Mouse (Mus musculus): ENCODE results near the gene Ncam1. TPM values are rescaled to one million over a fixed set of nuclear protein-coding genes. Genes with fewer than 3 reads are reported as not detected.

The Ncam1 gene
- total and polyA plus RNA-seq, 3 experiments: 4.1 to 5.4 (median 4.7) TPM

DNA sequence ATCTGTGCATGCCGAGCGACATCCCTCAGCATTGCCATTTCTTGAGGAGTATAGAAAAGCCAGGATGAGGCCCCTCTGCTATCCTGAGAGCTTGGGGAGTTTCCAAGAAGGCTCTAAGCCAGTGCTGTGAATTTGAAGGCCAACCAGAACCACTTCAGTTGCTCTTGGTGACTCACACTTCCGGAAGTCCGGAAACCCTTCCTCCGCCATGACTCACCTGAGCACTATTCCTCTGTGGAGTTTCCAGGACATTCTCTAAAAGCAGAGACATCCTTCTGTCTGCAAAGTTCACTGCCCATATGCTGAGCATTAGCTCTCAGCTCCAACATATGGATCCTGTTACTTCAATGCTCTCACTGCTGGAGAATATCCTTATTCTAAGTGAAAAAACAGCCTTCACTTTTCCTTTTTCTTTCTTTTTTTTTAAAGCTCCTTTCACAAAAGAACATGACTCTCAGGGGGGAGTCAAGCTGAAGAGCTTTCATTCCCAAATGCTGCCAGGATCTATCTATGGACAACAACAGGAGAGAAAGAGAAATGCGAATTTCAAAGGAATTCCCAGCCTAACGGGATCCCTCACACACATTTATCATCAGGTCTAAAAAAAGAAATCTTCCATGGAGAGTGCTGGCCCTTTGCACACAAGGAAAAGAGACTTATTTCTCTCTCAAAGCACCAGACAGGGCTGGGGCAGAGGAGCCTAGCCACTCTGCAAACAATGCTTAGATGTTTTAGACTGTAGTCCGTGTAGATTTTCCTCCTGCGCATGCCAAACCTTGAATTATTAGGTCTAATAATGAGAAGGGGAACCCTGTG is 226.8 kb downstream of the Ncam1 start:
- Histone ChIP-seq H3K4me1 (ENCODE audit: control insufficient read depth, insufficient read depth, low read length) (no peaks in the 10 kb centered on the region; the same call in 1 of the 2 replicates), H3K27ac (no peak overlapping the region), H3K27me3 (ENCODE audit: control insufficient read depth, insufficient read depth, low read length) (no peaks in the 10 kb centered on the region), H3K79me2 (replicated peaks; ENCODE audit: control insufficient read depth, insufficient read depth, low read length) (no peaks in the 10 kb centered on the region), H3K9ac (ENCODE audit: low read depth, low read length) (no peak overlapping the region), H3K4me3 (no peak overlapping the region), H3K36me3 (ENCODE audit: control insufficient read depth, insufficient read depth, low read length) (no peaks in the 10 kb centered on the region)
- DNase-seq: no peak
- TF ChIP-seq POLR2A (IDR thresholded peaks at IDR 0.05; ENCODE audit: insufficient read depth, low read depth, low read length) (no peak), EP300 (IDR thresholded peaks at IDR 0.05; ENCODE audit: insufficient read depth, low read depth, low read length) (no peak), CTCF (IDR thresholded peaks at IDR 0.05) (no peak)
- WGBS: 31% methylated on average over 9 of the region's 9 CpGs
- intact Hi-C loops (cut with DNase I): no loop called here

DNA sequence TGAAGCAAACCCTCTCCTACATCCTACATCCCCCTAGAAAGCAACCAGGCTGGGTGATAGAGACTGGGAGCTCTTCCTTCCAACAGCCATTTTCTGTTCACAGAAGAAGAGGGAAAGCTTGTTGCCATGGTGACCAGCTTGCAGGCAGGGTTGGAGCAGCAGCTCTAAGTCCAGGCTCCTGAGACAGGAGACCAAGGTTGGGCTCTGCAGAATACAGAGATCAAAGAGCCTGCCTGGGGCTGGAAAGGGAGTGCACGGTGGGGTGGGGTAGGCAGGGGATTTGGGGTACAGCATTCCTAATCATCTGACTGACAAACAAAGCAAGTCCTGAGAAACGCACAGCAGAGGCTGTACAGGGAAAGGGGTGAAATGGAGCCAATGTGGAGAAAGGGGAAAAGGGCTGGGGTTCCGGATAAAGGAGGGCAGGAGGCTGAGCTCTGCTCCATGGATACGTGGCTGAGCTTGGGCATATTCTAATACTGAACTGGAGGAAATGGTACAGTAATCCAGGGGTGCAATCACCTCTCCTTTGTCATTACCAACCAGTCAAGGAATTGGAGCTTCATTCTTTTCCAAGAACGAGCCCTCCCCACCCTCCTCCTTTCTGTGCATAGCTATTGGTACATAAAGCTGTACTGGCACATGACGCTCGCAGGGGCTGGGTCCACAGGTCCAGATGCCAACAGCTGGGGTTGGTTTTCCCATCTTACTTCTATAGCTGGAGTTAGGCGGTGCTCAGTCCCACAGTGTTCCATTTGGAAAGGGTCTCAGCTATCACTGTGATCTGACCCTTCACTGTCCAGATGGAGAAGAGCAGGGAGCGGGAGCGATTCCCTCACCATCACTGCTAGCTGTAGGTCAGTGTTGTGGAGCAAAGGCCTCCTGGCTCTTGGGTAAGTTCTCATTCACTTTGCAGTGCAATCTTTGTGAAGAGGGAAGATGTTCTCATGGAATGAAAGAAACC is 227.7 kb downstream of the Ncam1 start:
- intact Hi-C loops (cut with DNase I): no loop called here
- H3K9ac ChIP-seq (ENCODE audit: low read depth, low read length): no peak overlapping the region
- WGBS: 71% methylated on average over 10 of the region's 10 CpGs

DNA sequence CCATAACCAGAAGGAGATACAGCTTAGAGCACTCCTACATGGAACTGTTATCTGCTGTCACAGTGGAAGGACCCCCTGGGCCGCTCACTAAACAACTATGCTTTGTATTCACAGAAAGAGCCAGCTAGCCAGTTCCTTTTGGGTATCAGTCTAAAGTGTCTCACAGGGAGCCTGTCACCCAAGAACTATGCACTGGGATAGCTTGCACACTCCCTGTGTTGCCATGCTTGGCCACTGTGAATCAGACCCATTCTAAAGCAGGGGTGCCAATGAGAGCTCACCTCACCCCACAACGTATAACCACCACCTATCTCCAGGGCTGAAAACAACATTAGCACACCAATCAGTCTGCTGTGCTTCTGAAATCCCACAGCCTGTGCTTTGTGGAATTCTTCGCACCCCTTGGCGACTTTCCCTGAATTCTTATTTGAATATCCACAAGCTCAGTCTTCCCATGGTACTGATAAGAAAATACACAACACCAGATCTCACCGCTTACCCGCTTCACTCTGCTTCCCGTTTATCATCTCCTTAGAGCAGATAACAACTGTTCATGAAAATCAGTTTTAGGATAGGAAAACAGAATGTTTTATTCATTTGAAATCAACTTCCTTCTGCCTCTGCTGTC is 228.6 kb downstream of the Ncam1 start:
- Histone ChIP-seq H3K4me3 (no peak overlapping the region), H3K79me2 (replicated peaks; ENCODE audit: control insufficient read depth, insufficient read depth, low read length) (no peaks in the 10 kb centered on the region), H3K27ac (no peak overlapping the region), H3K4me1 (ENCODE audit: control insufficient read depth, insufficient read depth, low read length) (no peaks in the 10 kb centered on the region; the same call in 1 of the 2 replicates), H3K9ac (ENCODE audit: low read depth, low read length) (no peak overlapping the region), H3K36me3 (ENCODE audit: control insufficient read depth, insufficient read depth, low read length) (no peaks in the 10 kb centered on the region), H3K27me3 (ENCODE audit: control insufficient read depth, insufficient read depth, low read length) (no peaks in the 10 kb centered on the region)
- no peak for DNase-seq
- no peak for TF ChIP-seq EP300 (IDR thresholded peaks at IDR 0.05; ENCODE audit: insufficient read depth, low read depth, low read length)
- no peak for TF ChIP-seq POLR2A (IDR thresholded peaks at IDR 0.05; ENCODE audit: insufficient read depth, low read depth, low read length)
- no peak for TF ChIP-seq CTCF (IDR thresholded peaks at IDR 0.05)
- 36% methylated on average over 7 of the region's 7 CpGs for WGBS
- intact Hi-C loops (cut with DNase I): no loop called here

More for the DNA sequence above, 227.7 kb downstream of the Ncam1 start:
- no peaks in the 10 kb centered on the region; the same call in 1 of the 2 replicates for H3K4me1 ChIP-seq (ENCODE audit: control insufficient read depth, insufficient read depth, low read length)
- H3K79me2 ChIP-seq (replicated peaks; ENCODE audit: control insufficient read depth, insufficient read depth, low read length): no peaks in the 10 kb centered on the region
- TF ChIP-seq POLR2A (IDR thresholded peaks at IDR 0.05; ENCODE audit: insufficient read depth, low read depth, low read length) (no peak), CTCF (IDR thresholded peaks at IDR 0.05) (no peak), EP300 (IDR thresholded peaks at IDR 0.05; ENCODE audit: insufficient read depth, low read depth, low read length) (no peak)
- H3K4me3 ChIP-seq: no peak overlapping the region
- no peaks in the 10 kb centered on the region for H3K36me3 ChIP-seq (ENCODE audit: control insufficient read depth, insufficient read depth, low read length)
- no peak for DNase-seq
- H3K27me3 ChIP-seq (ENCODE audit: control insufficient read depth, insufficient read depth, low read length): no peaks in the 10 kb centered on the region
- no peak overlapping the region for H3K27ac ChIP-seq

DNA sequence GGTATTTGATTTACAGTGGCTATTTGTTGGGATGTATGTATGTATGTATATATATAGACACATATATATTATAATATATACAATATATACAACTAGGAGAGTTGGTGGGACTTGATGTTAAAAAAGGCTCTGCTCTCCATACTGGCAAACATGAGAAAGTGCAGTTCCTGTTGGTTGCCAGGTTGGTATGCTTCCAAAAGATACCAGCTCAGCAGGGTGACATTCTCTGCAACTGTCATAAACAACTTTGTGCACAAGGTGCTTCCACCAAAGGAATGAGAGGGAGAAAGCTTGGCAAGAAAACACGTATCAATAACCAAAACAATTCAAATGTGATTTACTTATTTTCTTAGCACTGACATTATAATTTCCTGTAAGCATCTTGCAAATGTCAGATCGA is 232.9 kb downstream of the Ncam1 start:
- intact Hi-C loops (cut with DNase I): no loop called here
- H3K79me2 ChIP-seq (replicated peaks; ENCODE audit: control insufficient read depth, insufficient read depth, low read length): no peaks in the 10 kb centered on the region
- no peaks in the 10 kb centered on the region for H3K36me3 ChIP-seq (ENCODE audit: control insufficient read depth, insufficient read depth, low read length)
- 71% methylated on average over 2 of the region's 2 CpGs for WGBS
- H3K4me3 ChIP-seq: no peak overlapping the region
- H3K27me3 ChIP-seq (ENCODE audit: control insufficient read depth, insufficient read depth, low read length): no peaks in the 10 kb centered on the region
- TF ChIP-seq EP300 (IDR thresholded peaks at IDR 0.05; ENCODE audit: insufficient read depth, low read depth, low read length) (no peak), POLR2A (IDR thresholded peaks at IDR 0.05; ENCODE audit: insufficient read depth, low read depth, low read length) (no peak), CTCF (IDR thresholded peaks at IDR 0.05) (no peak)
- no peaks in the 10 kb centered on the region for H3K4me1 ChIP-seq (ENCODE audit: control insufficient read depth, insufficient read depth, low read length)
- DNase-seq: no peak
- no peak overlapping the region for H3K9ac ChIP-seq (ENCODE audit: low read depth, low read length)
- H3K27ac ChIP-seq: no peak overlapping the region

DNA sequence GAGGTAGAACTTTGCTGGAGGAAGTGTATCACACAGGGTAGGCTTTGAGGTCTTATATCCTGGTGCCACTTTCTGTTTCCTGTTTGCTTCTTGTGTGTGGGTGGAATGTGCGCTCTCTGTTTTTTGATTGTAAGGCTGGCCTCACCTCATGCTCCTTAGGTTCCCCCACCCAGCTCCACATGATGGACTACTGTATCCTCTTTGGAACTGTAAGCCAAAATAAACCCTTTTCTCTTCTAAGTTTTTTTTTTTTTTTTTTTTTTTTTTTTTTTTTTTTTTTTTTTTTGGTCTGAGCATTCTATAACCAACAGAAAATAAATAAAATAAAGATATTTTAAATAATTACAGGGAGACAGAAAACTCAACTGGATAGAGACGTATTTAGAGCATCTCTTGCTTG is 239.8 kb downstream of the Ncam1 start:
- no peak for DNase-seq
- Histone ChIP-seq H3K36me3 (ENCODE audit: control insufficient read depth, insufficient read depth, low read length) (no peaks in the 10 kb centered on the region), H3K27ac (no peak overlapping the region), H3K4me1 (ENCODE audit: control insufficient read depth, insufficient read depth, low read length) (no peaks in the 10 kb centered on the region), H3K4me3 (no peak overlapping the region), H3K9ac (ENCODE audit: low read depth, low read length) (no peak overlapping the region), H3K79me2 (replicated peaks; ENCODE audit: control insufficient read depth, insufficient read depth, low read length) (no peaks in the 10 kb centered on the region), H3K27me3 (ENCODE audit: control insufficient read depth, insufficient read depth, low read length) (no peaks in the 10 kb centered on the region)
- 81% methylated on average over 2 of the region's 2 CpGs for WGBS
- no peak for TF ChIP-seq CTCF (IDR thresholded peaks at IDR 0.05)
- TF ChIP-seq POLR2A (IDR thresholded peaks at IDR 0.05; ENCODE audit: insufficient read depth, low read depth, low read length): no peak
- TF ChIP-seq EP300 (IDR thresholded peaks at IDR 0.05; ENCODE audit: insufficient read depth, low read depth, low read length): no peak
- intact Hi-C loops (cut with DNase I): no loop called here

Measured in heart, adult 2 months (tissue).